Mouse (Mus musculus): ENCODE results near the gene Gsk3a. TPM values are rescaled to one million over a fixed set of nuclear protein-coding genes. Genes with fewer than 3 reads are reported as not detected.
A peak's percentile ranks its signal among the peaks of the same experiment; 100 is the strongest.

Gsk3a gene
- polyA plus RNA-seq, 1 experiment from 2014 or later, result 8.2 TPM

DNA sequence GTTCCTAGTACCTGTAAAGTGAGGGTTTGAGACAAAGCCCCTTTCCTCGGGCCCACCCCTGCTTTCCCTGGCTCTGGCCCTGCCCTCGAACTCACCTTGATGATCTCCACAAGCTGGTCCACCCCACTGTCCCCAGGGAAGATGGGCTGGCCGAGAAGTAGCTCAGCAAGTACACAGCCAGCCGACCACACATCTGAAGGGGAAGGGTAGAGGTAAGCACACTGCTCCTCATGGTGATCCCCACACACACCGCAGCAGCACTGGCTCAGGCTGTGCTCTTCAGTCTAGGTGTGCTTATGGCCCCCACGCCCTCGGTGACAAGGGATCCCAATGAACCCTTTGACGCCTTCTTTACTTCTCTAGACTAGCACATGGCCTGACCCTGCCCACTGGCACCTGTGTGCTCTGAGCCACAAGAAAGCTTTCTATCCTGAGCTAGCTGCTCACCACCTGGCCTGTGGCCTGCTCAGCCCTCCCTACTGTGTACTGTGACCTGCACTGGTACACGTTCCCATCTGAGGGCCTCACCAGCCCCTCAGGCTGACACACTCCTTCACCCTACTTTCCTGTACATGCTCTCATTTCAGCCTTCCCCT is 6.9 kb downstream of the Gsk3a start:
- H3K36me3 ChIP-seq, result peaks cover 97% of the 10 kb centered on the region
- H3K4me2 ChIP-seq, result no peak overlapping the region
- no peak overlapping the region for H3K27ac ChIP-seq (replicated peaks)
- peaks cover 11% of the 10 kb centered on the region for H3K4me1 ChIP-seq
- H3K9ac ChIP-seq, result no peak overlapping the region
- H3K4me3 ChIP-seq, result no peak overlapping the region
- no peaks in the 10 kb centered on the region for H3K9me3 ChIP-seq
- 81% methylated on average over 9 of the region's 9 CpGs for WGBS
- ATAC-seq (ENCODE audit: extremely low read depth, insufficient number of reproducible peaks, low FRiP score, low TSS enrichment), result no peak
- H3K27me3 ChIP-seq (replicated peaks), result no peaks in the 10 kb centered on the region

GRCm38 (mm10) chr7:25227523-25228300 is 9.9 kb downstream of the Gsk3a start:
- no peak overlapping the region for H3K4me2 ChIP-seq
- ATAC-seq (ENCODE audit: extremely low read depth, insufficient number of reproducible peaks, low FRiP score, low TSS enrichment), result no peak
- 100% methylated on average over 1 of the region's 1 CpGs for WGBS
- H3K9ac ChIP-seq, result no peak overlapping the region
- H3K9me3 ChIP-seq, result no peaks in the 10 kb centered on the region
- no peaks in the 10 kb centered on the region for H3K27me3 ChIP-seq (replicated peaks)
- H3K27ac ChIP-seq (replicated peaks), result no peak overlapping the region
- H3K4me1 ChIP-seq, result peaks cover under 1% of the 10 kb centered on the region
- H3K36me3 ChIP-seq, result peaks cover 96% of the 10 kb centered on the region
- H3K4me3 ChIP-seq, result no peak overlapping the region

DNA sequence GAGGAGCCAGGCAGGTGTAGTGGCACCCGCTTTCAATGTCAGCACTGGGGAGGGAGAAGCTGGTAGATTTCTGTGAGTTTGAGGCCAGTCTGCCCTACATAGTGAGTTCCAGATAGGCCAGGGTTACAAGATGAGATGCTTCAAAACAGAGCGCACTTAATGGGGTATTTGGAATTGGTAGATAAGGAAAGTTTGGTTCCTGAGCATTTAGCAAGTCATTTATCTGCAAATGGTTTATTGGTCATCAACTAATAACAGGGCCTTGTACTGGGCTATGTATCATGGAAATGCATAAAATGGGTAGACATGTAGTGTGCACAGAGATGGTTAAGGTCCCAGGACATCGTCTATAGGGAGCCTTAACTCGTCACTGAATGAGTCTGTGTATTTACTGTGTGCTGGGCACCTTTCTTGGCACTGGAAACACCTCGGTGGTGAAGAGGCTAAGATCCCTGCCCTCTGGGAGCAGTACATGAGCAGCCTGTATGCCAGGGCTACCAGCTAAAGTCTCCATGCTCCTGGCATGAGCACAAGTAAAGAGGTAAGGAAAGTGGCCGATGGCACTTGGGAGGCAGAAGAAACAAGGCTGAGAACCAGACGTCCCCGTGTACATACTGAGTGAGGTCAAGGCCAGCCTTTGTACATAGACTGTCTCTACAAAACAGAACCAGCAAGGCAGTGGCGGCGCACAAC is 15.2 kb downstream of the Gsk3a start:
- Histone ChIP-seq H3K36me3 (peaks cover 43% of the 10 kb centered on the region), H3K27me3 (replicated peaks) (no peaks in the 10 kb centered on the region), H3K9me3 (no peaks in the 10 kb centered on the region), H3K4me1 (peaks cover 27% of the 10 kb centered on the region), H3K4me2 (peak overlapping the region; percentile 81), H3K27ac (replicated peaks) (0 out of 2 replicates have a peak overlapping the region, but pooled peaks have one; percentile 88), H3K4me3 (peak overlapping the region; percentile 83), H3K9ac (peak overlapping the region; percentile 85)
- no peak for ATAC-seq (ENCODE audit: extremely low read depth, insufficient number of reproducible peaks, low FRiP score, low TSS enrichment)
- 79% methylated on average over 10 of the region's 10 CpGs for WGBS

DNA sequence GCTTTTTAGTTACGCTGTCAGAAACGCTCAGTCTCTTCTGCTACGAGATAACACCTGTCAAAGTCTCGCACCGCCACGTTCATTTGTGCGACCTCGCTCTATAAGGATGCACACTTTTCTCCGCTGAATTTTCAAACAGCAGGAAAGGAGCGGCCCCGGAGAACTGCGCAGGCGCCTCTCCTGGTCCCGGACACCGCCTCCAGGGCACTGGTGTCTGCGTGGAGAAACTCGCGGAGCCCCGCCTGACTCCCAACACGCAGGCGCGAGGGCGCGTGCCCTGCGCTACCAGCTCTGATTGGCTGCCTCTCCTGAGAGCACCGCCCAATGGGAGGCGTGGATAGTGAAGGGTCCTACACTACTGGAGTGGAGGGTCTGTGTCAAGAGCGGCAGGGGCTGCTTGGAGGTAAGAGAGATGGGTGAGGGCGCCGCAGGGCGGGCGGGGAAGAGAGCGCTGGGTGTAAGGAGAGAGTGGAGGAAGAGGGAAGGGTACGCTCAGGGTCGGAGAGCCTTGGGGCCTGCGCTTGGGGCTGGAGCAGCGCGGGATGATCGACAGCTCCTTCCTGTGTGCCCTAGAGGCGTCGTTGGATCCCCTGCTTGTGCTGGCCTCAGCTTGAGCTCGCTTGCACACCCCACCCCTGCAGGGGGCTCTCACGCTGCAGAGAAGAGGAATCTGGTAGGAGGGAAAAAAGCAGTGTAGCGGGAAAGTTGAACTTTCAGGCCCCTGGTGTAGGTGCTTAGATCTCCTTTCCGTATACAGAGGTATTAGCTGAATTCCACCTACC is 16.4 kb downstream of the Gsk3a start, which contains the start of gene Zfp526:
Gene Zfp526 (plus strand): TSS at position 324 of the 782 bp plus-strand sequence.
- WGBS, result under 1% methylated on average over 45 of the region's 45 CpGs
- Histone ChIP-seq H3K27me3 (replicated peaks) (no peaks in the 10 kb centered on the region), H3K4me2 (peak within 1 kb of the TSS; percentile 81), H3K9me3 (no peaks in the 10 kb centered on the region), H3K9ac (peak within 1 kb of the TSS; percentile 85), H3K27ac (replicated peaks) (peak within 1 kb of the TSS; percentile 88), H3K4me1 (peaks cover 27% of the 10 kb centered on the region), H3K36me3 (peaks cover 32% of the 10 kb centered on the region), H3K4me3 (peak within 1 kb of the TSS; percentile 83)
- ATAC-seq (ENCODE audit: extremely low read depth, insufficient number of reproducible peaks, low FRiP score, low TSS enrichment), result peak; percentile 87

- Histone ChIP-seq H3K4me3 (peak within 1 kb of the TSS; percentile 83), H3K9me3 (no peaks in the 10 kb centered on the region), H3K4me1 (peaks cover 27% of the 10 kb centered on the region), H3K27ac (replicated peaks) (peak within 1 kb of the TSS; percentile 88), H3K36me3 (peaks cover 27% of the 10 kb centered on the region), H3K9ac (peak within 1 kb of the TSS; percentile 91), H3K4me2 (peak within 1 kb of the TSS; percentile 81), H3K27me3 (replicated peaks) (no peaks in the 10 kb centered on the region)
- ATAC-seq (ENCODE audit: extremely low read depth, insufficient number of reproducible peaks, low FRiP score, low TSS enrichment), result no peak
- WGBS, result 4% methylated on average over 20 of the region's 20 CpGs
Measured at GRCm38 (mm10) chr7:25220457-25221101, 17.1 kb downstream of the Gsk3a start, which contains the start of gene Dedd2. Gene Dedd2 (minus strand): TSS chr7:25220615.

- Histone ChIP-seq H3K9ac (peak overlapping the region; percentile 91), H3K27me3 (replicated peaks) (no peaks in the 10 kb centered on the region), H3K4me1 (peaks cover 27% of the 10 kb centered on the region), H3K9me3 (no peaks in the 10 kb centered on the region), H3K27ac (replicated peaks) (peak overlapping the region; percentile 88), H3K4me3 (peak overlapping the region; percentile 83), H3K36me3 (peaks cover 26% of the 10 kb centered on the region), H3K4me2 (peak overlapping the region; percentile 81)
- ATAC-seq (ENCODE audit: extremely low read depth, insufficient number of reproducible peaks, low FRiP score, low TSS enrichment), result peak; percentile 71
- WGBS, result 2% methylated on average over 31 of the region's 31 CpGs
Measured at GRCm38 (mm10) chr7:25219756-25220456, 17.7 kb downstream of the Gsk3a start.

GRCm38 (mm10) chr7:25219416-25219750 is 18.3 kb downstream of the Gsk3a start:
- WGBS, result 0% methylated on average over 16 of the region's 16 CpGs
- ATAC-seq (ENCODE audit: extremely low read depth, insufficient number of reproducible peaks, low FRiP score, low TSS enrichment), result no peak

GRCm38 (mm10) chr7:25218705-25219415 is 18.8 kb downstream of the Gsk3a start:
- peak overlapping the region; percentile 81 for H3K4me2 ChIP-seq
- ATAC-seq (ENCODE audit: extremely low read depth, insufficient number of reproducible peaks, low FRiP score, low TSS enrichment), result 0 out of 2 replicates have a peak, but pooled peaks have one; percentile 15
- under 1% methylated on average over 53 of the region's 53 CpGs for WGBS
- H3K36me3 ChIP-seq, result peaks cover 23% of the 10 kb centered on the region
- peak overlapping the region; percentile 91 for H3K9ac ChIP-seq
- no peaks in the 10 kb centered on the region for H3K27me3 ChIP-seq (replicated peaks)
- H3K4me3 ChIP-seq, result peak overlapping the region; percentile 83
- no peaks in the 10 kb centered on the region for H3K9me3 ChIP-seq
- H3K4me1 ChIP-seq, result peaks cover 27% of the 10 kb centered on the region
- peak overlapping the region; percentile 88 for H3K27ac ChIP-seq (replicated peaks)

More at GRCm38 (mm10) chr7:25219416-25219750, 18.3 kb downstream of the Gsk3a start:
- peak overlapping the region; percentile 88 for H3K27ac ChIP-seq (replicated peaks)
- H3K9ac ChIP-seq, result peak overlapping the region; percentile 91
- H3K9me3 ChIP-seq, result no peaks in the 10 kb centered on the region
- H3K4me3 ChIP-seq, result peak overlapping the region; percentile 83
- no peaks in the 10 kb centered on the region for H3K27me3 ChIP-seq (replicated peaks)
- H3K36me3 ChIP-seq, result peaks cover 23% of the 10 kb centered on the region
- peaks cover 27% of the 10 kb centered on the region for H3K4me1 ChIP-seq
- peak overlapping the region; percentile 81 for H3K4me2 ChIP-seq

GRCm38 (mm10) chr7:25217653-25218395 is 19.8 kb downstream of the Gsk3a start:
- H3K27me3 ChIP-seq (replicated peaks), result no peaks in the 10 kb centered on the region
- peaks cover 20% of the 10 kb centered on the region for H3K36me3 ChIP-seq
- ATAC-seq (ENCODE audit: extremely low read depth, insufficient number of reproducible peaks, low FRiP score, low TSS enrichment), result no peak
- peak overlapping the region; percentile 81 for H3K4me2 ChIP-seq
- no peaks in the 10 kb centered on the region for H3K9me3 ChIP-seq
- peak overlapping the region; percentile 83 for H3K4me3 ChIP-seq
- no peak overlapping the region for H3K27ac ChIP-seq (replicated peaks)
- WGBS, result 65% methylated on average over 12 of the region's 12 CpGs
- peaks cover 27% of the 10 kb centered on the region for H3K4me1 ChIP-seq
- peak overlapping the region; percentile 91; the same call in 1 of the 2 replicates for H3K9ac ChIP-seq

All from heart, embryonic 13.5 days (tissue).